Mouse (Mus musculus) T-helper 2 cell (primary cell): ENCODE results near the gene Zfand3.

Source experiments
- in situ Hi-C: fragments of 300-600 bp; cut with MboI, MseI; formaldehyde crosslinking; loops from one replicate; pipeline ENCODE4 v1.15.1; 2025; ENCODE audit warnings: high pct_unique_total_duplicates

Gene Zfand3

DNA sequence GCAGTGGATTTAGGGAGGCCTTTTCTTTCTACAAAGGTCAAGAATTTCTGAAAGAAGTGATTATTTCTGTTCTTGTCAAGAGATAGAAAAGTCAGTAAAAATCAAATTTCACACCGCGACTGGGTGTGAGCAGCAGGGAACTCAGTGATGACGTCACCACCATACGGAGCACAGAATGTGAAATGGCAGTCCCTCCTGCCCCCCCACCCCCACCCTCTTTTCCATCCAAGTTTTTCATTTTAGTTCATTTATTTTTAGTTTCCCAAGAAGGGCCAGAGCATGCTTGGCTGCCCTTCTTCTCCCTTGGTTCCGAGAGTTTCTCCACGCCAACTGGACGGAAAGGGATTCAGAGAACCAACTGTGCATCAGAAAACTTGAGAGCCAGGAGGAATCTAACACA lies 6.8 kb upstream of the Zfand3 start:
- in situ Hi-C loops = no loop called here

DNA sequence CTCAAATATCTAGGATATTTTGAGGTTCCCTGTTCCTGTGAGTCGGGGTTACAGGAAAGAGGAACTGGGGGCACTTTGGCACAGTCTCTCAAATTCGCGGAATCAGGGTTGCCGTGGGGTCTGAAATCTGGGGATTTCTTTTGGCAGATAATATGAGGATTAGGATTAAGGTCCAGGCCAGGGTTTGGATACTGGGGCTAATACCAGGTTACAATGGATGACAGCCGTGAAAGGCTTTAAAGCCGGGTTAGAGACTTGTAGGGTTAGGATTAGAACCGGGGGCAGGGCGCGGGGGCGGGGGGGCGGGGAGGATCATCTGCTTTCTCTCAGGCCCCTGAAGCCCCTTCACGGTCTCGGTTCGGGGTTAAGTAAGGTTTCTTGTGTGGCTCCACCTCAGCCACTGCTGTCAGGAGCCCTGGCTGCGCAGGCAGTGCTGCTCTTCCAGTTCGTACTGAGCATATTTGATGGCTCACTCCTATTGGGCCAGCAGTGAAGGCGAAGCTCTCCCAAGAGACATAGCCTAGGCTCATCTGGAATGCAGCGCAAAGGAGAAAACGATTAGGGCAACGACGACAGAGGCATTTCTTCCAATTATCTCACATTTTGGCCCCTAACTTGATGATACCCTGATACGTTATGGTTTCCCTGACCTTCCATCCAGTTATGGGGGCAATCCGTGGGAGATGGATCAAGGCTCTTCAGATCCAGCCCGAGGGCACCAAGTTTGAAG lies 5.8 kb upstream of the Zfand3 start:
- in situ Hi-C loops = no loop called here

DNA sequence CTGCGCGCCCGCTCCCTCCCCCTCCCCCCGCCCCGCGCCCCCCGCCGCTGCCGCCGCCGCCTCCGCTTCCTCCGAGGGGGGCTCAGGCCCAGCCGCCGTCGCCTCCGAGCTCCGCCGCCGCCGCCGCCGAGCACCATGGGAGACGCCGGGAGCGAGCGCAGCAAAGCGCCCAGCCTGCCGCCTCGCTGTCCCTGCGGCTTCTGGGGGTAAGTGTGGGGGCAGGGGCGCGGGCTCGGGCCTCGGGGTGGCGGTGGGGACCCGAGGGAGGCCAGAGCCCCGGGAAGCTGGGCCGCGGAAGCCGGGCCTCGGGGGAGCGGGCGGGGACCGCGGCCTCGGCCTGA lies 540 bp downstream of the Zfand3 start:
- in situ Hi-C loops = no loop called here

DNA sequence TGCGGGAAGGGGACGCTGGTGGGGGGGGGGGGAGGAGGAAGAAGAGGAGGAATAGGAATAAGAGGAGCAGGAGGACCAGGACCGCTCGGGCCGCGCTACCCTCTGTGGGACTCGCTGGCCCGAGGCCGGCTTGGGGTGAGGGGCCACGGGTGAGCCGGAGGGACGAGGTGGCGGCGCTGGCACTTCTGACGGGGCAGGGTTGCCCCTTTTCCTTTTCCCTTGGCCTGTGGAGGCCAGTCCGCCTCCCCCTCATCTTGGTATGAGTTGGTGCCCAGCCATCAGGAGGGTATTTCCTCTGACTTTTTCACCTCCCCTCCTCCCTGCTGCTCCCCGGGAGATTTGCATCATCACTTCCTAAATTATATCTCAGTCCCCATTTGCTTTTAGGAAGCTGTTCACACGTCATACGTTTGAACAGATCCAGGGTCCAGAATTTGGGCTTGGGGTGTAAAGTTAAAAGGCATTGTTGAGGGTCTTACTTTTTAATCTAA lies 963 bp downstream of the Zfand3 start:
- in situ Hi-C loops = no loop called here

DNA sequence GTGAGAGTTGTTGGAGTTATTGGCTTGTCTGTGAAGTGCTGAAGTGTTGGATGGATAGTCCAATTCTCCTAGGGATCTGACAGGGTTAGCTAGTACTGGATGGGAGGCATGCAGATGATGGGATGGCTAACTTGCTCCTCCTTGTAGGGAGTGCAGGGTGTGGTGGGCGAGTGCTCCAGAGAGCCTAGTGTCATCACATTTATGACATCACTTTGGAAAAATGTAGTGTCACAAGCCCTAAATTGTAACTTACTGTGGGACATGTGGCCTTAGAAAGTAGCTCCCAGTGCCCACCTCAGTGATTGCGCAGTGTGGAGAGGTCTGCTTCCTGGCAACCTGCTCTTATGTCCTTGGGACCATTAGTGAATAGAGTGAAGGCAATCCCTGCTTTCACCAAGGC lies 2.3 kb downstream of the Zfand3 start:
- in situ Hi-C loops = no loop called here

DNA sequence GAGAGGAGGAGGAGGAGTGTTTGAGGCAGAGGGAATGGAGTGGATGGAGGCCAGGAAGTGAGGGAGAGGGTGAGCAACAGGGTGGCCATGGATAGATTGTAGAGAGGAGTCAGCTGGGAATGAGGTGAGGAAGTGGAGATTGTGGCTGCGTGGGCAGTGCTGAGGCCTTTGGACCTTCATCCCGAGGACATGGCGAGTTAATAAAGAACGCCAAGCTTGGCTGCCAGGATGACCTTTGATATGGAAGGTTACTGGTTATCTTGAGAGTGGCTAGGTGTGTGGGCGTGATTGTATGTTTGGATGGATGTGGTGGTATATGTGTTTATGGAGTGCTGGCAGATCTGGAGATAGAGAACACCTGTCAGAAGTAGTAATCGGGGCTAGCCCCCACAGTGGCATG lies 3.4 kb downstream of the Zfand3 start:
- in situ Hi-C loops = no loop called here

DNA sequence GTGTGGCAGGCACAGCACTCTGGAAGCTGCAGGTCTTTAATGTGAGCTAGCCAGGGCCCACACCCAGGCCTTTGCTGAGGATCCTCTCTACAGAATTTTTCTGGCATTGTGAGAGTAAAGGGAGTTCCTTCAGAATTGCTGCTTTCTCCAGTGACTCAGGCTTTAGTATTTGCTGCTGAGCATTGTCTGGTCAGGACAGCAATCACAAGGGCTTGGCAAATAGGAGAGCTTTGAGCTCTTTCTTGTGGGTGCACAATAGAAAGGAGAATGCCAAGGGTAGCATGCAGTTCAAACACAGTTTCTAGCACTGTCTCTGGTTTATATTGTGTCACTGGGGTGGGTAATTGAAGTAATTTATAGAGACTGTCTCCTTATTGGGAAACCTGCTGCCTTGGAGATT lies 3.9 kb downstream of the Zfand3 start:
- in situ Hi-C loops = no loop called here

DNA sequence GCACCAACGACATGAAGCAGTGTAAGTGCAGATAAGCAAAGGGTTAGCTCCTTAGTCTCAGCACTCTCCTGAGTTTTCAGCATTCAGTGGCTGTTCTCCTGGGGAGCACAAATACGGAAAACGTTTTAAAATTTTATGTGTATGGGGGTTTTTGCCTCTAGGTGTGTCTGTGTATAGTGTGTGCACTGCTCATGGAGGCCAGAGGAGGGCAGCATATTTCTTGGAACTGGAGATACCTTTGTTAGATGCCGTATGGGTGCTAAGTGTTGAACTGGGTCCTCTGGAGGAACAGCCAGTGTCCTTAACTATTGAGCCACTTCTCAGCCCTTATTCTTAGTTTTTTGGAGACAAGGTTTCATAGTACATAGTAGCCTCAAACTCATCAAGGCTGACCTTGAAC lies 10.1 kb downstream of the Zfand3 start:
- in situ Hi-C loops = no loop called here

DNA sequence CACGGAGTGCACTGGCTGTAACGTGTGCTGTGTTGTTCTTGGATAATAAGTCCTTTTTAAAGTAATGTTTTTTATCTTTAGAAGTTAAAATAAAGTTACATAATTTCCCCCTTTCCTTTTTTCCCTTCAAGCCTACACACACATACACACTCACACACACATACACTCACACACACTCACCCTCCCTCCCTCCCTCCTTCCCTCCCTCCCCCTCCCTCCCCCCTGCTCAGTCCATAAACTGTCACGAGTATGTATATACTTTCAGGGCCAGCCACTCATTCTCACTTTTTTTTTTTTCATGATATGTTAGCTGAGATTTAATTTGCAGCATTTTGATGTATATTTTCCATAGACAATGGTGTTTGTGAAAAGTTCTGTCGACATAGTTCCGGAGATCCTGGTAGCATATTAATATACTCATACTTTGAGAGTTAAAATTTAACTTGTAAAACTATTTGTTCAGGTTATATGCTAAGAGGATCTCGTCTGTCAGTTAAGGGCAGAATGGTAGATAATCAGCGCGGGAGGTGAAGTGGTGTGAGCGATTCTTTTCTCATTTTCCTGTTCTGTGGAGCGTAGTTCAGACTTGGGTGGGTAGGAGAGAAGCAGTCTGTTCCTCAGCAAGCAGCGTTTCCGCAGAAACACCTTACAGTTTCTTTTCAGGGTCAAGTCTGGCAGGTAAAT lies 14.5 kb downstream of the Zfand3 start:
- in situ Hi-C loops = no loop called here

DNA sequence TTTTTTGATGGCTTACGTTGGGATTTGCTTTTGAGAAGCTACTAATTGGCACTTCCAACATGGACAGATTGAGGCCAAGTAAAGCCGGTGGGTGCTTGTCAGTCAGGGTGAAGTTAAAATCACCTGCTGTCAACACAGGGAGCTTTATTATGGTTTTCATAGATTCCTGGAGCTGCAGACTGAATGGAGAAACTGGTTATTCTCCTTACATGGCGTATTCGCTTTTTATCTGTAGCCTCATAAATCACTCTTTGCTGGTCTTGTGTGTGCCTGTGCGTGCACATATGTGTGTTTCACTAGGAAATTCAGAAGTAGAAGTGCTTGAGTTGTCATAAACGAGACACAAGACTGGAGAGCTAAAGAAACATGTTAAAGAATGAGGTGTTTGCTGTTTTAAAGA lies 15.4 kb downstream of the Zfand3 start:
- in situ Hi-C loops = no loop called here

DNA sequence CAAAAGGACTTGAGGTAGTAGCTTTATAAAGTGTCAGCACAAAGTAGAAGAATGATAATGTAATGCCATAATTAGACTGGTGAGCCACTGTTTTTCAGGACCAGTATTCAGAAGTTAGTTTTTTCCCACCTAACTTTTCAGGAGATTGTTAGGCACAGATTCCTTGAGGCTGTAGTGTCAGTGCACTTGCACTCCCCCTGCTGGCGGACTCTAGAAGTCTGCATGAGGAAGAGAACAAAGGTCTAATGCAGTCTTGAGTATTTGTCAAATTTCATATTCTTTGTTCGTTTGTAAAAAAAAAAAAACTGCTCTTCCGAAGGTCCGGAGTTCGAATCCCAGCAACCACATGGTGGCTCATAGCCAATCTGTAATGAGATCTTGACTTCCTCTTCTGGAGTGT lies 20.1 kb downstream of the Zfand3 start:
- in situ Hi-C loops = no loop called here

DNA sequence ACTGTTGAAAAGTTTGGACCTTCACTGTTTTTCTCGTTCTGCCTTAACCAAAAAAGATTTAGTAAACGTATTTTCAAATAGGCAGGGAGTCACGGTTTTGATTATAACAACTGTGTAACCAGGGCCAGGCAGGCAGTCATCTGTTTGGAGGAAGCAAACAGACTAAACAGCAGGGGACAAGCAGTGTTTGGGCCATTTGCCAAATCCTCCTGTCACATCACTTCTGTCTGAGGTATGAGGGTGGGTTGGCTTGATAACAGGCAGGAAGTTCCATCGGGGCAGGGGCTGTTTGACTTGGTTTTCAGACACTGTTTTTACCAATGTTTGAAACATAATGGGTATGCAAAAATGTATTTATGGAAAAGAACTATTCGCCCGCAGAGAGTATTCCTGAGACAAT lies 22.1 kb downstream of the Zfand3 start:
- in situ Hi-C loops = no loop called here

DNA sequence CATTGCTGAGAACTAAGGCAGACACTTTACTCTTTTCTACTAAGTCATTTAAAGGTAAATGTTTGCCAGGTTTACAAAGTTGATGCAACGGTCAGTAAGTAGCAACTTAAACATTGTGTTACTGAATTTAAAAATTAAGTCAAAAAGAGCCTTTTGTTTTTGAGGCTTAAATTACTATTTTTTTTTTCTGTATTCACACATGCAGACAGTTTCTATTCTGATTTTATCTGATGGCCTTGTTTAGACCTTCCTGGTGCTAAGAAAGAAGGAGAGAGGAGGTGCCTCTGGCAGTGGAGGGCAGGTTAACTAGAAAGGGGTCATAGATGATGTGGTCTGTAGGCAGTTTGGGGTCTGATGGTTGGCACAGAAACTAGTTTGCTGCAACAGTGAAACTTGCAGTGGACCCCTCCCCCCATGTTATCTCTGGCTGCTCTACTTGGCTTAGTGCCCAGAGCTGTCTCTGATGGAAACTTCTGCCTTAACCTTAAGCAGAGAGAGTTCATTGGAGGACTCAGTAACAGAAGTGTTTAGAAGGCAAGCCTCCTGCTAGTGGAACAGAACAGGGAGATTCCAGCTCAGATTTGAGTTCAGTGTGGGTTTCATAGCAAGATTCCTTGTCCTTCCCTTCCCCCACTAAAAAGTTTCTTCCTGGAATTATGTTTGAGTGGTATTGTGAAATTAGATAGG lies 23.0 kb downstream of the Zfand3 start:
- in situ Hi-C loops = no loop called here

DNA sequence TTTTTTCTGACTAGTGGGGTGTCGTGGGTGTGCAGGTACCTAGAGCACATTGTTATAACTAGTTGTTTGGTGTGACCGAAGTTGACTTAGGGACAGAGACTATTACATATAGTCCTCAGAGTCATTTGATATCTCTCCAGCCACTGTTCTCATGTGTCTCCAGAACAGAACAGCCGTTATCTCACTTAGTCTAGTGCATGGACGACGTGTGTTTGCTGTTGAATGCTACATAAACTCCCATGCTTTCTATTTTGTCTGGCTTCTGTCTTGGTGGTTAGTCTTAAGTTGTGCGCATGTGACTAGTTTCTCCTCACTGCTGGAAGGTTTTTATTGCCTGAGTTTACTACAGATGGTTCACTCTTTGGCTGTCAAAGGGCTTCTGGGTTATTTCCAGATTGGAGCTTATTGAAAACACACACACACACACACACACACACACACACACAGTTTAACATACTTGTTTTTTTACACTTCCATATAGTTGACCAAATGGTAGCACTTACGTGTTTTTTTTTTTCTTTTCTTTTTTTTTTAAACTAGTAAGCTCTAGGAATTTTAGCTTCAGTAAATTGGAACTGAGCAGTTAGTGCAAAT lies 25.2 kb downstream of the Zfand3 start:
- in situ Hi-C loops = loop anchor here (10.0 kb wide), 1 partner anchor 1425 kb away; no protein-coding TSS in a partner anchor

DNA sequence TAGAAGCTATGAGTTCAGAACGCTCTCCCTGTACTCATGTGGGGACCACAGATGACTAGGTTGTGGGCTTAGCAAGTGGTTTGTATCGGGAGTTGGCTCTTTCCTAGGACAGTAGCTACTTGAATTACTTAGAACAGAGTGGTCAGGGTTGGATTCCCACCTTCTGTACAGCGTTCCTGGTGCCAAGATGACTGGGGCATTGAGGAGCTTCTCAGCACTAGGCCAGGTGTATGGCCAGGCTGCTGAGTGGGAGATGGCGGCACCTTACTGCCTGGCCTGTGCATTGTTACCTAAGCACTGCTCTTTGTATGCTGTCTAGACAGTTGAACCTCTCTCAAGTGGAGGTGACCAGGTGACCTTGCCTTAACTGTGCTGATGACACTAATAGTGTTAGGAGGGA lies 28.3 kb downstream of the Zfand3 start:
- in situ Hi-C loops = loop anchor here (10.0 kb wide), 1 partner anchor 1422 kb away; no protein-coding TSS in a partner anchor

DNA sequence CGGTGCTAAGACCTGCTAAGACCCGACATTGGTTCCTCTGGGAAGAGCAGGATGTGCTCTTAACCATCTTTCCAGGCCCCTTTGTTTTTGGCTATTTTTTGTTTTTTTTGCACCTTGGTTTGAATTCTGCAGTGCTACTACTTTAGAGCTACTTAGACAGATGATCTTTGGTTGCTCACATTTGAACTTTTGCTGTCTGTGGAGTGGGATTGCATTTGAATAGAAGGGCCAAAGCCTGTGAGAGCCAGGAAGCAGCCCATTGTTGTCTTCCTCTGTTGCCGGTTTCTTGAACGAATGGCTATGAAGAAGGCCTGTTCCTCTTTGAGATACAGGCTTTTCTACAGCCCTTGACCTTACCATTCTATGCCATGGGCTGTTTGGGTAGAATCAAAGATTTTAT lies 29.5 kb downstream of the Zfand3 start:
- in situ Hi-C loops = loop anchor here (10.0 kb wide), 1 partner anchor 1421 kb away; no protein-coding TSS in a partner anchor

DNA sequence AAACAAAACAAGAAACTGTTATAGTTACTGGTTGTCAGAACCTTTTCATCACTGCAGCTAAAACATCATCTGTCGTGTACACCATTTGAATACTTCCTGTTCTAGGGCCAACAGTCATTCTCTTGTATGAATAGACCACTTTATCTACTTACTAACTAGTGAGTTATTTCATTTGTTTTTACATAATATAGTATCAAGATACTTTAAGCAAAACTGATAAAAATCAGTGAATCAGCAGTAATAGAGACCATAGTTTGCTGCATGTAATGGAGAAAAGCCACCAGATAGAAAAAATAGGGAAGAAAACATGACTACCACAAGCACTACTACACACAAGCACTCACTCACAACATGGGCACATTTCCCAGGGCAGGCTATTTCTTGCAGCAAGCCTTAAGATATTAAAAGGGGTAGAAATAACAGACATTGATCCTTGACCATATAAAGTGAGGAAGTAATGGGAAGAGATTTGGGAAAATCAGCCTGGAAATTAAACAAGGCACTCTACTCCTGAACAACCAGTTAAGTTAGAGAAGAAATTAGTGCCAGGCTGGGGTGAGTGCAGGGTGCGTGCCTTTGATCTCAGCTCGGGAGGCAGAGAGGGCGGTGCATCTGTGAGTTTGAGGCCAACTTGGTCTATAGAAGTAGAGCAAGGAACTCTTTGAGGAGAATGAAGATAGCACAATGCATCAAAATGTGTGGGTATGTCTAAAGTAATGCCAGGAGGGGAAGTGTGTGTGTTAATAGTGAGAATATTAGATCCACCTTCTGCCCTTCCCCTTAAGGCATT lies 30.9 kb downstream of the Zfand3 start:
- in situ Hi-C loops = loop anchor here (10.0 kb wide), 1 partner anchor 1419 kb away; no protein-coding TSS in a partner anchor

DNA sequence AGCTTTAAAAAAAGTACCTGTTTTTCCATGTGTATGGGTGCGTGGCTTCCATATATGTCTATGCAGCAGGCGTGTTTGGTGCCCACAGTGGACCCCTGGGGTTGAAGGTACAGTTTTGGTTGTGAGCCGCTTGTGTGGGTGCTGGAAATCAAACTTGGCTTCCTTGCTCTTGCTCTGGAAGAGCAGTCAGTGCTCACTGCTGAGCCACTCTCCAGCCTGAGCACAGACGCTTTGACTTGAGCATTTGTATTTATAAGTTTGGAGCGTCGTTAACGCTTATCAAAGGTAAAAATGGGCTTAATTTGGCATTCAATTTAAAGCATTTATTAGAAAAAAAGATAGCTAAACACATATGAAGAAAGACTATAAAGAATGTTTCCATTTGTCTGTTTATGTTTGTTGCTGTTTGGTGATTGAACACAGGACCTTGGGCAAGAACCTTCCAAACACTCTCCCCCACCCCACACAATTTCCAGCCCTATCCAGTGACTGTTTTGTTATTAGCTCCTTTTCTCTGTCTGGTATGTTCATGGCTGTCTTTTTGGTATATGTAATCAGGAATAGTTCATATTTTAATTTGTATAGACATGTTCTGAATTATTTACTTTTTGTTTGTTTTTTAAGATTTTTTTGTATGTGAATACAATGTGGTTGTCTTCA lies 38.8 kb downstream of the Zfand3 start:
- in situ Hi-C loops = no loop called here

DNA sequence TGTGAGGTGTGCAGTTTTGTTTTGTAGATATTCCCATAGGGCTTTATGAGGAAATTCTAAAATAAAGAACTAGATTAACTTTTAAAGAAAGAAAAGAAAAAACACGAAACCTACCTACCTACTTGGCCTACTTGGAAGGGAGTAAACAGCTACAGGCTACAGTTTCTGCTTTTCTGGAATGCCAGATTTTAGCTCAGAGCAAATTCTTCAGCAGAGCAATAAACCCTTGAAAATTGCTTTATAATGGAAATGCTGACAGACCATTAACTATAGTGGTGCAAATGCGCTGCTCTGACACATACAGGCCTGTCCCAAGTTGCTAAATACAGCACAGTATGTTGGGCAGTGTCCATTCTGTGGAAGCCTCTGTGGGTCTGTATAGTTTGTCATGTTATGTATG lies 40.6 kb downstream of the Zfand3 start:
- in situ Hi-C loops = no loop called here

DNA sequence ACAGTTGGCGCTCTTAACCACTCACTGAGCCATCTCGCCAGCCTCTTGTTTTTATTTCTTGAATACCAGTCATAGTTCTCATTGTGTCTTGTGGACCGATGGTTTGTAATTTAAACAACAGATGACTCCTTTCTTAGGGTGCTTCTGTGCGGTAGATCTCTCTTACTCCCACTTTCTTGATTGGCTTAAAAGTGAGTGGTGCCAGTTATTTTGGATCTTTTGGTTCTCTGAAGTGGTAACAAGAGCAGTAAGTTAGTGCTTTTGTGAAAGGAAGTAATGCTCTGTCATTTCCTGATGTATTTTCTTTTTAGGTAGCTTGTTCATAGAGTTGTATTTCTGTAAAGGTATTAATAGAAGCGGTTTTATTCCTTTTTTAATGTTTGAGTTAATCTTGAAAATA lies 42.1 kb downstream of the Zfand3 start:
- in situ Hi-C loops = no loop called here
